Mouse (Mus musculus) thymus, adult 2 months (tissue): Measurements from ENCODE around the gene E130114P18Rik. TPM values are rescaled to one million over a fixed set of nuclear protein-coding genes. Genes with fewer than 3 reads are reported as not detected.

ENCODE experiments used
- DNase-seq: peaks from one replicate; pipeline ENCODE4 v3.0.0; 2021
- H3K27ac ChIP-seq: fragments of 200-500 bp; 2 replicates; pipeline ENCODE4 v1.5.1; 2012; ENCODE audit warnings: low read length, control low read depth; ENCODE audit not compliant: control insufficient read depth, insufficient read depth
- H3K27me3 ChIP-seq: fragments of 200-500 bp; 2 replicates; pipeline ENCODE4 v1.6.1; 2012; ENCODE audit warnings: mild to moderate bottlenecking, low read length, moderate library complexity, mixed read lengths; ENCODE audit not compliant: control insufficient read depth, insufficient read depth
- H3K36me3 ChIP-seq: fragments of 200-500 bp; 2 replicates; pipeline ENCODE4 v1.6.1; 2012; ENCODE audit warnings: mild to moderate bottlenecking, low read length, moderate library complexity; ENCODE audit not compliant: control insufficient read depth, insufficient read depth
- H3K4me1 ChIP-seq: fragments of 200-500 bp; replicated peaks from 2 replicates; pipeline ENCODE4 v1.6.1; 2012; ENCODE audit warnings: low read length; ENCODE audit not compliant: control insufficient read depth, insufficient read depth
- H3K4me3 ChIP-seq: fragments of 200-500 bp; 2 replicates; pipeline ENCODE4 v1.5.1; 2012; ENCODE audit warnings: mild to moderate bottlenecking, low read length, control low read depth, moderate library complexity; ENCODE audit not compliant: control insufficient read depth, insufficient read depth
- CTCF ChIP-seq: fragments of 200-500 bp; IDR thresholded peaks from 2 replicates; pipeline ENCODE4 v1.5.1; 2012; ENCODE audit warnings: mild to moderate bottlenecking, control low read depth, low read length, moderate library complexity, borderline replicate concordance; ENCODE audit not compliant: control insufficient read depth, poor library complexity, insufficient read depth; ENCODE audit errors: extremely low read depth
- POLR2A ChIP-seq: fragments of 200-500 bp; IDR thresholded peaks from 2 replicates; pipeline ENCODE4 v1.6.1; 2012; ENCODE audit warnings: mild to moderate bottlenecking, low read length, control low read depth, moderate library complexity; ENCODE audit not compliant: control insufficient read depth, poor library complexity, insufficient read depth; ENCODE audit errors: extremely low read depth
- WGBS: fragments of 180-500 bp; shearing (Covaris S2); methylation state at CpG from one replicate; pipeline ENCODE4 v1.1.7; 2018; 5-methylcytosine and 5-hydroxymethylcytosine counted together
- polyA plus RNA-seq: library from polyadenylated mRNA; depleted of rRNA; stranded (reverse); fragments of >200 nt; gene quantifications from 2 replicates; pipeline ENCODE4 v1.2.3, GENCODE M21; 2012; rRNA removed

E130114P18Rik gene
- polyA plus RNA-seq, 1 experiment: 0.09 TPM

GRCm38 (mm10) chr4:97564656-97565055 is 213.2 kb downstream of the E130114P18Rik start:
- H3K36me3 ChIP-seq: no peaks in the 10 kb centered on the region
- no peaks in the 10 kb centered on the region for H3K27me3 ChIP-seq
- no peaks in the 10 kb centered on the region for H3K4me1 ChIP-seq
- WGBS: 44% methylated on average over 4 of the region's 4 CpGs
- H3K27ac ChIP-seq: no peak overlapping the region
- TF ChIP-seq POLR2A (no peak), CTCF (no peak)
- H3K4me3 ChIP-seq: no peak overlapping the region
- peak; percentile 10 for DNase-seq

DNA sequence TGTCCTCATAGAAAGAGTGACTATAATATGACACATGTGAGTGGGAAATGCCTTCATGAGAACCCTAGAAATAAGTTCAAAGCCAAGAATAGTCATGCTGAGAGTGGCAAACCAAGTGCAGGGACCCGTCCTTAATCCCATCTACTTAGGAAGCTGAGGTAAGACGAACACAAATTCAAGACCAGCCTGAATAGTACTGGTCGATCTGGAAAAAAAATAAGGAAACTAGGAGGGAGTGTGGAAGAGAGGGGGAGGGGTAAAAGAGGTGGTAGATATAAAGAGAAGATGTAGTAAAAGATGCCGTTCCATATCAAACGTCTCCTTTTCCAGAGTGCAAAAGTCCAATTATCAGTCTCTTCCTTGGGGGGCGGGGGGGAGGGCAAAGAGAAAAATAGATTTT is 213.7 kb downstream of the E130114P18Rik start:
- WGBS: 94% methylated on average over 6 of the region's 6 CpGs
- Histone ChIP-seq H3K4me3 (no peak overlapping the region), H3K27me3 (no peaks in the 10 kb centered on the region), H3K4me1 (no peaks in the 10 kb centered on the region), H3K27ac (no peak overlapping the region), H3K36me3 (no peaks in the 10 kb centered on the region)
- no peak for TF ChIP-seq CTCF
- no peak for TF ChIP-seq POLR2A
- no peak for DNase-seq

DNA sequence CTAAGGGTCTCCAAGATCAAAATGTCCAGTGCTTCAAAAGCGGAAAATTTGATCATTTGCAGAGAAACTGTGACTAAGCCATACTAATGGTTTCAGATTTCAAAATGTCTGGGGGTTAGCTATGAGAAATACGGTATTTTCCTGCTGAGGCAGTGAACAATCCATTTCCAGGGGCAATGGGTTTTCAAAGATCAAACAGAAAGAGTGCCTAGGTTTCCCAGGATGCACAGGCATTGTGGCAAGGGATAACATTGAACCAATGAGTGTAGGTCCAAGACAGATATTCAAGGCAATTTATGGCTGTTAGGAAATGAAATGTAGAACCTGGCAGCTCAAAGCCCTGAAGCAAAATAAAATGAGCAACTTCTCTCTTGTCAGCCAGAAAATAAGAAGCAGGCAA is 220.3 kb downstream of the E130114P18Rik start:
- Histone ChIP-seq H3K27ac (no peak overlapping the region), H3K4me1 (no peaks in the 10 kb centered on the region), H3K4me3 (no peak overlapping the region), H3K27me3 (no peaks in the 10 kb centered on the region), H3K36me3 (no peaks in the 10 kb centered on the region)
- no peak for DNase-seq
- TF ChIP-seq POLR2A (no peak), CTCF (no peak)
- 99% methylated on average over 2 of the region's 2 CpGs for WGBS

DNA sequence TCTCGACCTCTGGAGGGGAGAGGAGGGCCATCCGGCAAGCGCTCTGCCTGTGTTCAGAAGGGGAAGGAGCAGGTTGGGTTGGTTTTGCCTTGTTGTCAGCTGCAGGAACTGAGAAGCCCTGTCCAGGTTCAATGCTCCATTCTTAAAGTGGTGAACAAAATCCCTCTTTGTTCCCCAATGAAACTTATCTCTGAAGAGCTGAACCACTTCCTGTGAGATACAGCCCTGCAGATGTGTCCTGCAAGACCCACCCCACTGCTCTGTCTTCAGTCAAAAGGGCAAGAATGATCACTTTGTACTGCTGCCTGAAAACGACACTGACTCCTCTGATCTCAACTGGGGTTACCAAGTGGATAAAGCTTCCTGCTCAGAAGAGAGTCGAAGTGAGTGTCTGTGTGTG is 233.9 kb downstream of the E130114P18Rik start:
- no peaks in the 10 kb centered on the region for H3K36me3 ChIP-seq
- H3K4me1 ChIP-seq: 0 out of 2 replicates have a peak, but pooled peaks cover 6% of the 10 kb centered on the region
- H3K4me3 ChIP-seq: no peak overlapping the region
- no peak for TF ChIP-seq POLR2A
- no peak for TF ChIP-seq CTCF
- H3K27ac ChIP-seq: no peak overlapping the region
- WGBS: 3% methylated on average over 5 of the region's 5 CpGs
- DNase-seq: peak; percentile 1
- H3K27me3 ChIP-seq: no peaks in the 10 kb centered on the region

GRCm38 (mm10) chr4:97532072-97532471 is 245.8 kb downstream of the E130114P18Rik start:
- no peaks in the 10 kb centered on the region for H3K27me3 ChIP-seq
- 17% methylated on average over 2 of the region's 2 CpGs for WGBS
- no peaks in the 10 kb centered on the region for H3K4me1 ChIP-seq
- H3K27ac ChIP-seq: no peak overlapping the region
- H3K36me3 ChIP-seq: no peaks in the 10 kb centered on the region
- no peak for DNase-seq
- no peak for TF ChIP-seq CTCF
- TF ChIP-seq POLR2A: no peak
- no peak overlapping the region for H3K4me3 ChIP-seq

DNA sequence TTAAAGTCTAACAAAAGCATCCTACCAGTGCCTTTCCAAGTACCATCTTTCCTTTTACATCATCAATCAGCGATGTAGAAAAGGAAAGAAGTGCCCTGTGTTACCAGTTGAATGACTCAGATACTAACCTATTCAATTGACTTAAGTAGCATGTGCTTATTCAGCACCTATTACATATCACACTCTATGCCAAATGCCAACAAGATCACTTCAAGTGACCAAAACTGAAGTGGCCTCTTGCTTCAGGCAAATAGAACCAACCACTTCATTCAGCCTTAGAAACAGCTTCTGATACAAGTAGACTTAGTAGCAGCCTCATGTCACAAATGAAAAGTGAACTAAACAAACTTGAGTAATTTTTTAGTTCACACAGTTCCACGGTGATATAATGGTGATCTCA is 249.4 kb downstream of the E130114P18Rik start:
- TF ChIP-seq CTCF (no peak), POLR2A (no peak)
- WGBS: 94% methylated on average over 2 of the region's 2 CpGs
- Histone ChIP-seq H3K27ac (no peak overlapping the region), H3K4me1 (no peaks in the 10 kb centered on the region), H3K27me3 (no peaks in the 10 kb centered on the region), H3K4me3 (no peak overlapping the region), H3K36me3 (no peaks in the 10 kb centered on the region)
- DNase-seq: no peak

Other genes starting within 250 kb of the E130114P18Rik start
- gene Nfia, start 5.3 kb downstream of the E130114P18Rik start, polyA plus RNA-seq: 26.4 and 33.6 TPM in 2 replicates